Mouse (Mus musculus): ENCODE results near the gene Cfap97d1. TPM values are rescaled to one million over a fixed set of nuclear protein-coding genes. Genes with fewer than 3 reads are reported as not detected.
A peak's percentile ranks its signal among the peaks of the same experiment; 100 is the strongest.

The Cfap97d1 gene
- not detected in 2 replicates for polyA plus RNA-seq (2015; fragmentation: Nextera tagmentation; extraction: Ambion mirVana)

DNA sequence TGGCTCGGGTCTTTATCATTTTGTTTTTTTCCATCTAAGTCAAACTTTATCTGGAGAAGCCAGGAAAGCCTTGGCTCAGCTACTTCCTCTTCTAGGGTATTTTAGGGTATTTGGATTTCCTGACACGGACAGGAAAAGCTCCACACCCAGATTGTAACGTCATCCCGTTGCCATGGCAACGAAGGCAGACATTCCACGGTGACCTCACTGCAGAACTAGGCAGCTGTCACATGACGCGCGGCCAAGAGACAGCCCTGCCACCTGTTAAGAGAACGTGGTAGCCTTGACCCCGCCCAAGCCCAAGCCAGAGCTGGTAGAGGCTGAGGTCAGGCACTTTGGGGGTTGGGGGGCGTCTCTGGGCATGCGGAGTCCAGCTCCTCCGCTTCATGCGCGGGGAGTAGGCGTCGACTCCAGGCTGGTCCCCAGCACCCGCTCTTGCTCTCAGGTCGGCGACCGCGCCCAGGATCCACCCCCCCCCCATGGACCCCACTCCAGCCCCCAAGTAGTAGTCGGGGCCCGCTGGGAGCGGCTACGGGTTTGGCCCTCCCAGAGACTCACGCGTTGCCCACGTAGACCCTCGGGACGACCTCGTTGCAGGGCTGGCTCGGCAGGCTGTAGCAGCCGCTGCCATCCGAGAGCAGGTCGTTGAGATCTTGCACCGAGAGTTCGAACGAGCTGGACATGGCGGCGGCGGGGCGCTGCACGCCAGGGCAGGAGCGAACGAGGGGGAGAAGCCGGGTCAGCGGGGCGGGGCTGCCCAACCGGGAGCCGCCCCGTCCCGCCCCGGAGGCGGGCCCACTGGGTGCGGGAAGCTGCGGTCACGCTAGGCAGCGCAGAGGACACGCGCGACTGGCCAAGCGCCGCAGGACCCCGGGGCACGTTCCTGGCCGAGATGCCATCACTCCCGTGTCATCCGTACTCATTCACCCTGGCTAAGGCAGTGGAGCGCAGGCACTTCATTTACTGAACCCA, at the start of gene Cfap97d1:
Gene Cfap97d1 (plus strand): TSS at position 226 of the 972 bp plus-strand sequence.
- H3K36me3 ChIP-seq, result no peaks in the 10 kb centered on the region
- peak within 1 kb of the TSS; percentile 93 for H3K4me2 ChIP-seq
- peak within 1 kb of the TSS; percentile 30; the same call in 1 of the 2 replicates for H3K9ac ChIP-seq
- peak; percentile 75 for ATAC-seq (ENCODE audit: insufficient read depth, low FRiP score, low read depth)
- peaks cover 12% of the 10 kb centered on the region; the same call in 1 of the 2 replicates for H3K4me1 ChIP-seq
- H3K9me3 ChIP-seq, result no peaks in the 10 kb centered on the region
- no peaks in the 10 kb centered on the region for H3K27me3 ChIP-seq (replicated peaks)
- H3K4me3 ChIP-seq (replicated peaks), result peak within 1 kb of the TSS; percentile 56
- WGBS, result under 1% methylated on average over 71 of the region's 71 CpGs
- H3K27ac ChIP-seq, result peak within 1 kb of the TSS; percentile 64

- ATAC-seq (ENCODE audit: insufficient read depth, low FRiP score, low read depth), result no peak
- H3K27me3 ChIP-seq (replicated peaks), result 0 out of 2 replicates have a peak, but pooled peaks cover 13% of the 10 kb centered on the region
- no peaks in the 10 kb centered on the region for H3K9me3 ChIP-seq
- no peaks in the 10 kb centered on the region; the same call in 1 of the 2 replicates for H3K4me1 ChIP-seq
- H3K4me3 ChIP-seq (replicated peaks), result no peak overlapping the region
- H3K4me2 ChIP-seq, result no peak overlapping the region
- no peak overlapping the region for H3K27ac ChIP-seq
- WGBS, result 80% methylated on average over 3 of the region's 3 CpGs
- no peak overlapping the region for H3K9ac ChIP-seq
- H3K36me3 ChIP-seq, result no peaks in the 10 kb centered on the region
Measured at GRCm38 (mm10) chr11:101935743-101936142, 48.3 kb upstream of the Cfap97d1 start.

GRCm38 (mm10) chr11:101936421-101936820, 47.7 kb upstream of the Cfap97d1 start:
- no peak for ATAC-seq (ENCODE audit: insufficient read depth, low FRiP score, low read depth)
- 43% methylated on average over 7 of the region's 7 CpGs for WGBS
- no peaks in the 10 kb centered on the region for H3K9me3 ChIP-seq
- H3K4me3 ChIP-seq (replicated peaks), result no peak overlapping the region
- no peaks in the 10 kb centered on the region for H3K36me3 ChIP-seq
- no peak overlapping the region; the same call in 1 of the 2 replicates for H3K4me2 ChIP-seq
- H3K4me1 ChIP-seq, result no peaks in the 10 kb centered on the region; the same call in 1 of the 2 replicates
- no peak overlapping the region for H3K27ac ChIP-seq
- no peak overlapping the region for H3K9ac ChIP-seq
- H3K27me3 ChIP-seq (replicated peaks), result 0 out of 2 replicates have a peak, but pooled peaks cover 13% of the 10 kb centered on the region

DNA sequence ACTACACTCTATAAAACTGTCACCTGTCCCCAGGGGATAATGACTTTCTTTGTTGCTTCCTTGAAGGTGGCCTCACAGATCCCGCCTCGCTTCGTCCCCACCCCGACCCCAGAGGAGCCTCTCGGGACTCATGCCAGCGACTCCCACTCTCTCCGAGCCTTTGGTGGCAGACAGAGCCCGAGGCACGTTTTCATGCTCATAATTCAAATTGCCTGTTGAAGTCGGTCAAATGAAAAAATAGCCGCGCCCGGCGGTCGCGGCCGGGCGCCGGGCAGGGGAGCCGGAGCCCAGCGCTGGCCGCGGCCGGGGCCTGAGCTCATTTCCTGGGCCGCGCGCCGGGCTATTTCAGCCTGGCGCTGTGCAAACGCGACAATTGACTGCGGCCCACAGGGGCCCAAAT, 47.0 kb upstream of the Cfap97d1 start:
- no peak for ATAC-seq (ENCODE audit: insufficient read depth, low FRiP score, low read depth)
- Histone ChIP-seq H3K9me3 (no peaks in the 10 kb centered on the region), H3K9ac (peak overlapping the region; percentile 25; the same call in 1 of the 2 replicates), H3K4me1 (no peaks in the 10 kb centered on the region; the same call in 1 of the 2 replicates), H3K4me2 (peak overlapping the region; percentile 86), H3K4me3 (replicated peaks) (peak overlapping the region; percentile 43), H3K27me3 (replicated peaks) (0 out of 2 replicates have a peak, but pooled peaks cover 13% of the 10 kb centered on the region), H3K27ac (no peak overlapping the region), H3K36me3 (no peaks in the 10 kb centered on the region)
- WGBS, result under 1% methylated on average over 32 of the region's 32 CpGs

DNA sequence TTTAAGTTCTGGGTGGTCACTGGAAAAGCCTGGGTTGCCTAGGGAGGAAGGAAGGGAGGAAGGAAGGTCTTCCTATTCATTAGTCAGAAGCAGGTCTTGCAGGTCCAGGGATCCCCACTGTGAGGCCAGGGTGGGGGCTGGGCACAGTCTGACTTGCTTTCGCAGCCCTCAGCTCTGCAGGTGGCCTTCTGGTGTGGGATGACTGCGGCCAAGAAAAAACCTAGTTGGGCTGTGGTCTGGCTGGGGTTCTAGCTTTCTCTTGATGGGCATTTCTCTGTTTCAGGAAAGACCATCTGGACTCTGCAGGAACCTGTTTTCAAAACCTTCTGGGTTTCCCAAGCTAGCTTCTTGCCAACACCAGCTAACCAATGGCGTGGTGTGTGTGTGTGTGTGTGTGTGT, 41.0 kb upstream of the Cfap97d1 start:
- no peak for ATAC-seq (ENCODE audit: insufficient read depth, low FRiP score, low read depth)
- no peak overlapping the region for H3K9ac ChIP-seq
- no peaks in the 10 kb centered on the region for H3K36me3 ChIP-seq
- no peak overlapping the region for H3K4me2 ChIP-seq
- H3K4me1 ChIP-seq, result no peaks in the 10 kb centered on the region
- H3K9me3 ChIP-seq, result no peaks in the 10 kb centered on the region
- 37% methylated on average over 3 of the region's 3 CpGs for WGBS
- no peak overlapping the region for H3K27ac ChIP-seq
- 0 out of 2 replicates have a peak, but pooled peaks cover 8% of the 10 kb centered on the region for H3K27me3 ChIP-seq (replicated peaks)
- no peak overlapping the region for H3K4me3 ChIP-seq (replicated peaks)

GRCm38 (mm10) chr11:101946525-101946924, 37.6 kb upstream of the Cfap97d1 start:
- no peak overlapping the region for H3K27ac ChIP-seq

GRCm38 (mm10) chr11:101950021-101950420, 34.1 kb upstream of the Cfap97d1 start:
- Histone ChIP-seq H3K4me3 (replicated peaks) (no peak overlapping the region), H3K36me3 (no peaks in the 10 kb centered on the region), H3K27ac (no peak overlapping the region), H3K4me1 (peaks cover 11% of the 10 kb centered on the region; the same call in 1 of the 2 replicates), H3K4me2 (no peak overlapping the region), H3K27me3 (replicated peaks) (no peaks in the 10 kb centered on the region), H3K9me3 (no peaks in the 10 kb centered on the region), H3K9ac (no peak overlapping the region)
- ATAC-seq (ENCODE audit: insufficient read depth, low FRiP score, low read depth), result no peak
- WGBS, result 70% methylated on average over 5 of the region's 5 CpGs

More at GRCm38 (mm10) chr11:101946525-101946924, 37.6 kb upstream of the Cfap97d1 start:
- Histone ChIP-seq H3K4me3 (replicated peaks) (no peak overlapping the region), H3K9ac (no peak overlapping the region), H3K36me3 (no peaks in the 10 kb centered on the region), H3K4me2 (no peak overlapping the region), H3K9me3 (no peaks in the 10 kb centered on the region), H3K27me3 (replicated peaks) (no peaks in the 10 kb centered on the region), H3K4me1 (no peaks in the 10 kb centered on the region)
- WGBS, result 37% methylated on average over 5 of the region's 5 CpGs
- no peak for ATAC-seq (ENCODE audit: insufficient read depth, low FRiP score, low read depth)

DNA sequence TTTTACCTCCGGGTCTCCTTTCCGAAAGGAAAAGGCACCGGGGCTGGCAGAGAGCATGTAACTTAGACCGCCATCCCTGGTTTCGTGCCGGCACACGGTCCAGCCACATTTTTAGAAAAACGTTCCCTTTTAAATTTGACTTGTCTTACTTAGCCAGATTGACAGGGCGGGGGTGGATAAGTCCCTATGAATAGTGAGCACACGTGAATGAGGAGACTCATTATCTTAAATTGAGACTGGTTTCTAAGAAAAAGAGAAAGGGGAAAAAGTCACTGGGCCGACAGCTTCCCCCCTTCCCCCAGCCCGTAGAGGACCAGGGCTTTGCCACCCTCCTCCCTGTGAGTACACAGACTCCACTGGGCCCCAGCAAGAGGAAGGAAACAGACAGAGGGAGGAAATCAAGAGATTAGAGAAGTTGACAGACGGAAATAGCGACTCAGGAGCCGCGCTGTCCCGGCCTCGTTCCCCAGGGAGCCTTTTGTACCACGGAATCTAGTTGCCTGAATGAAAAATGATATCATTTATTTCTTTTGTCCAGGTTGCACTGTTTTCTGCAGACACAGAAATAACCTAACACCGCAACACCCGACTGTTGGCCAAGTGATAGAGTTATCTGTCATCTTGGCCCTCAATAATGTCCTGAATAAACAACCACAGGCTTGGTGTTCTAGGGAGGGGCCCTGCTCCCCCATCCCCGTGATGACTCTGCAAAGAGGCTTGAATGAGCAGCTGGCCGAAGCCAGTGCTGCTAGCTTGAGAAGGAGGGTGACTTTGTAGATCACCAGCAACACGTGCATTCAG, 31.3 kb upstream of the Cfap97d1 start:
- Histone ChIP-seq H3K4me3 (replicated peaks) (peak overlapping the region; percentile 3; the same call in 1 of the 2 replicates), H3K27ac (peak overlapping the region; percentile 63; the same call in 1 of the 2 replicates), H3K27me3 (replicated peaks) (no peaks in the 10 kb centered on the region), H3K9me3 (no peaks in the 10 kb centered on the region), H3K4me1 (peaks cover 11% of the 10 kb centered on the region; the same call in 1 of the 2 replicates), H3K36me3 (no peaks in the 10 kb centered on the region), H3K9ac (no peak overlapping the region), H3K4me2 (peak overlapping the region; percentile 36)
- peak; percentile 60; the same call in 1 of the 2 replicates for ATAC-seq (ENCODE audit: insufficient read depth, low FRiP score, low read depth)
- WGBS, result 20% methylated on average over 24 of the region's 24 CpGs

DNA sequence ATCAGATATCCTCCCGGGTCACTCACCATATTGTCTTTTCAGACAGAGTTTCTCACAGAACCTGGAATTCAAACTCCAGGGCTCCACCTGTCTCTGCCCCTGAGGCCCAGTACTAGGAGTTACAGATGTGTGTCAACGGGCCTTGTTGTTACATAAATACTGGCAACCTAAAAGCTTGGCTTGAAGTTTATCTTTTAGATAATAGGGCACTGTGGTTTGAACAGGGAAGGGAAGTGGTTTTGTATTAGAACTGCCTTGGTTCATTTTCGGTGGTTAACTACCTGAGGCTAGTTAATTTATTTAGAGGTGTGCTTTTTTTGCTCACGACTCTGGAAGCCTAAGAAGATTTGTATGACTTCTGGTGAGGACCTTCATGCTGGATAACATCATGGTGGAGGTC, 30.6 kb upstream of the Cfap97d1 start:
- no peak for ATAC-seq (ENCODE audit: insufficient read depth, low FRiP score, low read depth)

DNA sequence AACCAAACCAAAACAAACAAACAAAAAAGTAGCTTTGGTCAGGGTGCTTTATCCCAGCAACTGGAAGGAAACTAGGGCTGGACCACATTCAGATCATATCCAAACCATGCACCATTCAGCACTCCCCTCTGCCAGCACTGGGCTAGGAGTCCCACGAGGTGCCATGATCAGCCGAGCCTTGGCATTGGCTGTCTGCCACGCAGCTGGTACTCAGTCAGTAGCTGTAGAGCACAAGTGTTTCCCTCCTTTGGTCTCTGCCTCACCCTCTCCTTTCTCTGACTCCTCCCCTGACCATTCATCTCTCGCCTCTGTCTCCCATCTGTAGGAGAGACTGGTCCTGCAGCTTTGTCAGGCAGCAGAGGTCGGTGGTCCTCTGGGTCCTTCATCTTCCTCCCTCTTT, 26.6 kb upstream of the Cfap97d1 start:
- 63% methylated on average over 5 of the region's 5 CpGs for WGBS
- H3K36me3 ChIP-seq, result no peaks in the 10 kb centered on the region
- H3K27ac ChIP-seq, result no peak overlapping the region
- H3K4me2 ChIP-seq, result no peak overlapping the region
- H3K27me3 ChIP-seq (replicated peaks), result peaks cover 19% of the 10 kb centered on the region
- no peaks in the 10 kb centered on the region for H3K9me3 ChIP-seq
- no peak overlapping the region for H3K4me3 ChIP-seq (replicated peaks)
- peaks cover 9% of the 10 kb centered on the region; the same call in 1 of the 2 replicates for H3K4me1 ChIP-seq
- H3K9ac ChIP-seq, result no peak overlapping the region
- ATAC-seq (ENCODE audit: insufficient read depth, low FRiP score, low read depth), result no peak

More for the DNA sequence above, 30.6 kb upstream of the Cfap97d1 start:
- WGBS, result 44% methylated on average over 4 of the region's 4 CpGs
- Histone ChIP-seq H3K4me1 (peaks cover 11% of the 10 kb centered on the region; the same call in 1 of the 2 replicates), H3K4me2 (peak overlapping the region; percentile 36), H3K36me3 (no peaks in the 10 kb centered on the region), H3K9ac (no peak overlapping the region), H3K9me3 (no peaks in the 10 kb centered on the region), H3K4me3 (replicated peaks) (no peak overlapping the region), H3K27me3 (replicated peaks) (no peaks in the 10 kb centered on the region), H3K27ac (peak overlapping the region; percentile 63; the same call in 1 of the 2 replicates)

- Histone ChIP-seq H3K4me3 (replicated peaks) (peak overlapping the region; percentile 47), H3K9ac (no peak overlapping the region), H3K27ac (no peak overlapping the region), H3K4me1 (peaks cover 14% of the 10 kb centered on the region), H3K4me2 (peak overlapping the region; percentile 97), H3K36me3 (no peaks in the 10 kb centered on the region), H3K27me3 (replicated peaks) (peaks cover 61% of the 10 kb centered on the region), H3K9me3 (no peaks in the 10 kb centered on the region)
- WGBS, result 6% methylated on average over 11 of the region's 11 CpGs
- ATAC-seq (ENCODE audit: insufficient read depth, low FRiP score, low read depth), result no peak
Measured at GRCm38 (mm10) chr11:101963043-101963442, 21.0 kb upstream of the Cfap97d1 start.
